Mouse (Mus musculus): ENCODE measurements around the gene Pfas. TPM values are rescaled to one million over a fixed set of nuclear protein-coding genes. Genes with fewer than 3 reads are reported as not detected.
"Not testable (repeated sequence)": the region's sequence is repeated elsewhere in the genome, so short reads cannot be mapped to it uniquely, and the experiment has no call there.

Gene Pfas
- polyA plus RNA-seq, 1 experiment from 2014 or later: 24.1 TPM

DNA sequence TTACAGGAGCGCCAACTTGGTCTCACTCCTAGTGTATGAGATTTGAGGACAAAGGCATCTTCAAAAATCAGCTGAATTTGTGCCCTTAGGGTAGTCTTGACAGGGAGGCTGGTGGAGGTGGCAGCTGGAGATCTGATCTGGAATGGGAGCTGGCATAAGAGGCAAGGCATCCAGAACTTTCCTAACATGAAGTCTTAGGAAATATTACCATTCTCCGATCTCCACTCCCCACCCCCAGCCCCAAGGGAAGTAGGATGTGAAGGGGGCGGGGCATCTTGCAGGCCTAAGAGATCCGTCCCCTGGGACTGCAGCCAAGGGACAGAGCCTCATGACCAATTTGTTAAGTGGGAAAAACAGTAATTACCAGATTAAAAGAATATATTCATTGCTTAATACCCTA, 38.0 kb downstream of the Pfas start:
- H3K27me3 ChIP-seq (ENCODE audit: control insufficient read depth, insufficient read depth, low read length): no peaks in the 10 kb centered on the region
- no peak overlapping the region for H3K4me2 ChIP-seq (ENCODE audit: low read depth, low read length)
- ATAC-seq (ENCODE audit: insufficient read depth, low FRiP score): no peak
- no peak overlapping the region for H3K4me3 ChIP-seq (replicated peaks; ENCODE audit: low read length)
- H3K4me1 ChIP-seq (ENCODE audit: control insufficient read depth, insufficient read depth, low read length): peaks cover 18% of the 10 kb centered on the region
- no peak overlapping the region for H3K27ac ChIP-seq (ENCODE audit: low read length)
- H3K36me3 ChIP-seq (ENCODE audit: control insufficient read depth, insufficient read depth, low read length): no peaks in the 10 kb centered on the region
- H3K9ac ChIP-seq (ENCODE audit: low read length): no peak overlapping the region
- WGBS: 64% methylated on average over 4 of the region's 4 CpGs
- no peaks in the 10 kb centered on the region for H3K9me3 ChIP-seq (replicated peaks; ENCODE audit: control insufficient read depth, low read length)

DNA sequence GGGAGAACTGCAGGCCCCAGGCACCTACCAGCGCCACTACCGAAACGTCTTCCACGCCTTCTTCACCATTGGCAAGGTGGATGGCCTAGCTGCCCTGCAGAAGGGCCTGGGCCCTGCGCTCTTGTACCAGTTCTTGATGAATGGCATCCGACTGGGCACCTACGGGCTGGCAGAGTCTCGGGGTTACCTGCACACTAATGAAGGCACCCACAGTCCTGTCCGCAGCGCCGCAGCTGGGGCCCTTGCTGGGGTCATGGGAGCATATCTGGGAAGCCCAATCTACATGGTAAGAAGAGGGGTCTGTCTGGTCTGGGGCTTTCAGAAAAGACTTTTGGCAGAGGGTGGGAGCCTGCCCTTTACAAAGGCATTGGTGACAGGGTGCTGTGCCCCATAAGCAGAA, 39.5 kb downstream of the Pfas start:
- H3K27me3 ChIP-seq (ENCODE audit: control insufficient read depth, insufficient read depth, low read length): no peaks in the 10 kb centered on the region
- H3K4me1 ChIP-seq (ENCODE audit: control insufficient read depth, insufficient read depth, low read length): peaks cover 11% of the 10 kb centered on the region
- H3K9ac ChIP-seq (ENCODE audit: low read length): 0 out of 2 replicates have a peak overlapping the region, but pooled peaks have one; percentile 52
- no peaks in the 10 kb centered on the region for H3K9me3 ChIP-seq (replicated peaks; ENCODE audit: control insufficient read depth, low read length)
- no peaks in the 10 kb centered on the region for H3K36me3 ChIP-seq (ENCODE audit: control insufficient read depth, insufficient read depth, low read length)
- H3K27ac ChIP-seq (ENCODE audit: low read length): no peak overlapping the region
- H3K4me3 ChIP-seq (replicated peaks; ENCODE audit: low read length): no peak overlapping the region
- WGBS: 84% methylated on average over 11 of the region's 11 CpGs
- peak overlapping the region; percentile 90; the same call in 1 of the 2 replicates for H3K4me2 ChIP-seq (ENCODE audit: low read depth, low read length)
- ATAC-seq (ENCODE audit: insufficient read depth, low FRiP score): no peak

DNA sequence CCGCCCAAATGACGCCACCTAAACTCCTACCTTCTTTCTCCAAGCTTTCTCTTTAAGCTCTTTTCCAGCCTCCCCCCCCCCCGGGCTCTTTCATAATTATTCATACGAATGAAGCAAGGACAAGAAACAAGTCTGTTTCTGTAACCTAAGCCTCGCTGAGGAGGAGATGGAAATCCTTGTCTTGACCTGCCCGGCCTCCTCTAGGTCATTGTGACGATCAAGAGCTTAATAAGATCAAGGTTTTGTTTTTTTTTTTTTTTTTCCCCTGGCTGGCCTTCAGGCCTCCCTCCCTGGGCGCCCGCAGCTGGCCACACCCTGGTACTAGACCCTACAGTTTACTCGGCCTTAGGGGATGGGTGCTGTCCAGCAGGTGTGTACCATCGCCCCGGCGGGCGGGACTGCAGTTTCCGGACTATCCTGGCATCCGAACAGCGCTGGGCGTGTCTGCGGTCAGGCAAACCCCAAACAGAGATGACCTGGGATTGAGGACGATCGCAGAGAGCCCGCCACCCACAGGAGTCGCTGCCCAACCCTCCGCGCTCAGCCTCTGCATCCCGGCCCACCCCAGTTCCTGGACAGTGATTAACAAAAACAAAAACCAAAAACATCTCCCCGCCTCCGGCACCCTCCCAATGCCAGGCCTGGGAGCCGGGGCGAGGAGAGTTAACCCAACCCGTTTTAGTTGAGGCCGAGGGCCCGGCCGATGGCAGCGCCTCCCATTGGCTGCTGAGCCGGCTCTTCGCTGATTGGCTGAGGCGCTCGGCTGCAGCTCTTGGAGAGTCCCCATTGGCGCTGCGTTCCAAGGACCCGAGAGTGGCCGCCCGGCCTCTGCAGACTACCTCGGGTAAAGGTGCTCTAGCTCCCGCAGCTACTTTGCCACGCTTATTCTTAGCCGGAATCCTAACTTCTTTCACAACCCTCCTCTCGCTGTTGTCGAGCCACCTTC, 40.6 kb downstream of the Pfas start, which contains the start of gene Slc25a35:
Gene Slc25a35, plus strand, starts transcription at position 795 of the 946 bp plus-strand sequence.
- H3K36me3 ChIP-seq (ENCODE audit: control insufficient read depth, insufficient read depth, low read length): no peaks in the 10 kb centered on the region
- no peaks in the 10 kb centered on the region for H3K9me3 ChIP-seq (replicated peaks; ENCODE audit: control insufficient read depth, low read length)
- H3K9ac ChIP-seq (ENCODE audit: low read length): peak within 1 kb of the TSS; percentile 62
- peak; percentile 94 for ATAC-seq (ENCODE audit: insufficient read depth, low FRiP score)
- peak within 1 kb of the TSS; percentile 90 for H3K4me2 ChIP-seq (ENCODE audit: low read depth, low read length)
- peak within 1 kb of the TSS; percentile 66 for H3K27ac ChIP-seq (ENCODE audit: low read length)
- no peaks in the 10 kb centered on the region for H3K27me3 ChIP-seq (ENCODE audit: control insufficient read depth, insufficient read depth, low read length)
- H3K4me3 ChIP-seq (replicated peaks; ENCODE audit: low read length): peak within 1 kb of the TSS; percentile 60
- H3K4me1 ChIP-seq (ENCODE audit: control insufficient read depth, insufficient read depth, low read length): peaks cover 7% of the 10 kb centered on the region
- under 1% methylated on average over 50 of the region's 50 CpGs for WGBS

DNA sequence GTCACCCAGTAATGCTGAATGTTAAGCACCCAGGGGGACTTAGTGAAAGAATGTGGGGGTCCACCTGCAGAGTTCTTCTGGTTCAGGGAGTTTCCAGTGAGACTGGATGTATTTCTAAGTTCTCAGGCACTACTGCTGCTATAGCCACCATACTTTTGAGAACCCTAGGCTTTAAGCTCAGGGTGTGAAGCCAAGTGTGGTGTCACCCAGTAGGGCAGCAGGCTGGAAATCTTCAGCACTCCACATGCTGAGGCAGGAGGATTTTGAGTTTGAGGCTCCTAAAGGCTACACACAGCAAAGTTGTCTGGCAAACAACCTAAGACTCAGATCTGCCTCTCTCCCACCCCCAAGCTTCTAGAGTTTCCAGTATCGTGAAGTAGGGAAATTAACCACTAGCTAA, 41.7 kb downstream of the Pfas start:
- no peak overlapping the region for H3K27ac ChIP-seq (ENCODE audit: low read length)
- H3K4me2 ChIP-seq (ENCODE audit: low read depth, low read length): peak overlapping the region; percentile 90; the same call in 1 of the 2 replicates
- H3K9ac ChIP-seq (ENCODE audit: low read length): no peak overlapping the region
- no peaks in the 10 kb centered on the region for H3K36me3 ChIP-seq (ENCODE audit: control insufficient read depth, insufficient read depth, low read length)
- 33% methylated on average over 1 of the region's 1 CpGs for WGBS
- H3K4me3 ChIP-seq (replicated peaks; ENCODE audit: low read length): no peak overlapping the region
- peaks cover 6% of the 10 kb centered on the region for H3K4me1 ChIP-seq (ENCODE audit: control insufficient read depth, insufficient read depth, low read length)
- no peak for ATAC-seq (ENCODE audit: insufficient read depth, low FRiP score)
- H3K27me3 ChIP-seq (ENCODE audit: control insufficient read depth, insufficient read depth, low read length): no peaks in the 10 kb centered on the region
- no peaks in the 10 kb centered on the region for H3K9me3 ChIP-seq (replicated peaks; ENCODE audit: control insufficient read depth, low read length)

DNA sequence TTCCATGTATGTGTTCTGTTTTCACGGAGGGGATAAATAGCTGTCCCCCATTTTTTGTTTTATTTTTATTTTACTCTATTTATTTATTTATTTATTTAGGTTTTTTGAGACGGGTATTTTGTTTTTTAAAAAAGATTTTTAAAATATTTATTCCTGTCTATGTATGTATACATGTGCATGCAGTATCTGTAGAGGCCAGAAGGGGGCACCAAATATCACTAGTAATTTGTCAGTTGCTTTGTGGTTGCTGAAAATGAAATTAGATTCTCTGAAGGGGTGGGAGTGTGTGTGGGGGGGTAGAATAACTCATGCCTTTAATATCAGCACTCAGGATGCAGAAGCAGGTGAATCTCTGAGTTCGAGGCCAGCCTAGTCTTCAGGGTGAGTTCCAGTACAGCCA, 42.4 kb downstream of the Pfas start:
- Histone ChIP-seq H3K36me3 (ENCODE audit: control insufficient read depth, insufficient read depth, low read length) (no peaks in the 10 kb centered on the region), H3K9me3 (replicated peaks; ENCODE audit: control insufficient read depth, low read length) (no peaks in the 10 kb centered on the region), H3K27me3 (ENCODE audit: control insufficient read depth, insufficient read depth, low read length) (no peaks in the 10 kb centered on the region), H3K4me1 (ENCODE audit: control insufficient read depth, insufficient read depth, low read length) (peaks cover 6% of the 10 kb centered on the region), H3K4me2 (ENCODE audit: low read depth, low read length) (no peak overlapping the region), H3K27ac (ENCODE audit: low read length) (no peak overlapping the region), H3K4me3 (replicated peaks; ENCODE audit: low read length) (no peak overlapping the region), H3K9ac (ENCODE audit: low read length) (no peak overlapping the region)
- 37% methylated on average over 3 of the region's 3 CpGs for WGBS
- ATAC-seq (ENCODE audit: insufficient read depth, low FRiP score): no peak

DNA sequence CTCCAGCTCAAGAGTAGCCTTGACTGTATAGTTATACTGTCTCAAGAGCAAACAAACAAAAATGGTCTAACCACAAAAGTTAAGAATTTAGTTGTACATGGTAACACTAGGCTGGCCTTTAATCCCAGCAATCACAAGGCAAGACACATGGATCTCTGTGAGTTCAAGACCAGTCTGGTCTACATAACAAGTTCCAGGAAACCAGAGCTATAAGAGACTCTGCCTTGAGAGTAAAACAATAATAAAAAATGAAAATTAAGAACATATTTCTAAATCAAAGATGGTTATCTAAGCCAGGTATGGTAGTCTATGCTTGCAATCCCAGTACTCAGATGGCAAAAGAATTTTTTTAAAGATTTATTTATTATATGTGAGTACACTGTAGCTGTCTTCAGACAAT, 43.2 kb downstream of the Pfas start:
- Histone ChIP-seq H3K9me3 (replicated peaks; ENCODE audit: control insufficient read depth, low read length) (no peaks in the 10 kb centered on the region), H3K9ac (ENCODE audit: low read length) (no peak overlapping the region), H3K4me1 (ENCODE audit: control insufficient read depth, insufficient read depth, low read length) (peaks cover 6% of the 10 kb centered on the region), H3K4me3 (replicated peaks; ENCODE audit: low read length) (no peak overlapping the region), H3K27me3 (ENCODE audit: control insufficient read depth, insufficient read depth, low read length) (no peaks in the 10 kb centered on the region), H3K36me3 (ENCODE audit: control insufficient read depth, insufficient read depth, low read length) (no peaks in the 10 kb centered on the region), H3K27ac (ENCODE audit: low read length) (no peak overlapping the region), H3K4me2 (ENCODE audit: low read depth, low read length) (no peak overlapping the region)
- no peak for ATAC-seq (ENCODE audit: insufficient read depth, low FRiP score)

DNA sequence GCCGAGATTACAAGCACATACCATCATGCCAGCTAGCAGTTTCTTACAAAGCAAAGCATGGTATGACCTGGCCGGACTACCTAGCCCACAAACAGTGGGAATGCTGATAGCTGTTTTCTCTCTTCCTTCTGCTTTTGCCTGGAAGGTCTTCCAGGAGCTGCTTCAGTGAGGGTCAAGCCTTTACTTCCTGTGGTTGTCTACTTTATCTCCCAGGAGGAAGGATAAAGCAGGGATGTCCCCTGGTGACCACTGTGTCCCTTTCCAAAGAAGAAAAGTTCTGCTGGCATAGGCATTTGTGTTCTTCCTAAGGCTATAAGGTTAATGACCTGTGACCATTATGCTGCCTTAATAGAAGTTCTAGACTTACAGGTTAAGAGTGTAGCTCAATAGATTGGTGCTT, 44.9 kb downstream of the Pfas start:
- Histone ChIP-seq H3K4me3 (replicated peaks; ENCODE audit: low read length) (no peak overlapping the region), H3K9ac (ENCODE audit: low read length) (no peak overlapping the region), H3K27me3 (ENCODE audit: control insufficient read depth, insufficient read depth, low read length) (no peaks in the 10 kb centered on the region), H3K9me3 (replicated peaks; ENCODE audit: control insufficient read depth, low read length) (no peaks in the 10 kb centered on the region), H3K36me3 (ENCODE audit: control insufficient read depth, insufficient read depth, low read length) (no peaks in the 10 kb centered on the region), H3K4me2 (ENCODE audit: low read depth, low read length) (no peak overlapping the region), H3K27ac (ENCODE audit: low read length) (no peak overlapping the region), H3K4me1 (ENCODE audit: control insufficient read depth, insufficient read depth, low read length) (peaks cover 6% of the 10 kb centered on the region)
- no peak for ATAC-seq (ENCODE audit: insufficient read depth, low FRiP score)
- 78% methylated on average over 2 of the region's 2 CpGs for WGBS

DNA sequence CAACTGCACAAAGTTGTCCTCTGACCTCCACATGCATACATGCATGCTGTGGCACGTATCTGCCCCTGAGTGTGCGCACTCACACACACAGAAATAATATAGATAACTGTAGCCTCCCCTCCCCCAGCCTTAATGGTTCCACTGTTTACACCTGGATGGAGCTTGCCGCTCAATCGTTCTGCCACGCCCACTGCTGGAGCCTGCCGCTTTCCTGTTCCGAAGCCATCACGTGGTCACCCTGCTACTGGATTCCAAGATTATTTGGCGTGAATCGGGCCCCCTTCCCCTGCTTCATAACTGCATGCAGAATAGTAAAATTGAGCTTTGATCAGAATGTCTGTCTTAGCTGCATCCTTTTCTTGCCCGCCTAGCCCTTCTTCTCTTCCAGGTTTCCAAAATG, 46.1 kb downstream of the Pfas start:
- ATAC-seq (ENCODE audit: insufficient read depth, low FRiP score); H3K9me3 ChIP-seq (replicated peaks; ENCODE audit: control insufficient read depth, low read length); H3K27ac ChIP-seq (ENCODE audit: low read length); H3K27me3 ChIP-seq (ENCODE audit: control insufficient read depth, insufficient read depth, low read length); H3K4me1 ChIP-seq (ENCODE audit: control insufficient read depth, insufficient read depth, low read length); H3K36me3 ChIP-seq (ENCODE audit: control insufficient read depth, insufficient read depth, low read length); H3K4me3 ChIP-seq (replicated peaks; ENCODE audit: low read length); H3K4me2 ChIP-seq (ENCODE audit: low read depth, low read length); H3K9ac ChIP-seq (ENCODE audit: low read length): not testable (repeated sequence)
- 13% methylated on average over 11 of the region's 11 CpGs for WGBS

DNA sequence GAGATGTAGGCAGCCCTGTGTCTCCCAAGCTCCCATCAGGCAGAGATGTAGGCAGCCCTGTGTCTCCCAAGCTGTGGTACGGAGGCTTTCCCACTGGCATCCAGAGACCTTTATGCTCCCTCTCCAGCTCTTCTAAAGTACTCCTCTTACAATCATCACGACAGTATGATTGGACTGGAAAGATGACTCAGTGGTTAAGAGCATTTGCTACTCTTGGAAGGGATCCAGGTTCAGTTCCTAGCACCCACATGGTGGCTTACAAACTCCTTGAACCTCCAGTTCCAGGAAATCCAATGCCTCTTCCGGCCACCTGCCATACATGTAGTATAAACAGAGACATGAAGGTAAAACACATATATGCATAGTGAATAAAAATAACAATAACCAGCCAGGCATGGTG, 46.7 kb downstream of the Pfas start:
- ATAC-seq (ENCODE audit: insufficient read depth, low FRiP score): no peak
- Histone ChIP-seq H3K27me3 (ENCODE audit: control insufficient read depth, insufficient read depth, low read length) (no peaks in the 10 kb centered on the region), H3K9me3 (replicated peaks; ENCODE audit: control insufficient read depth, low read length) (no peaks in the 10 kb centered on the region), H3K4me1 (ENCODE audit: control insufficient read depth, insufficient read depth, low read length) (no peaks in the 10 kb centered on the region), H3K9ac (ENCODE audit: low read length) (no peak overlapping the region), H3K4me2 (ENCODE audit: low read depth, low read length) (no peak overlapping the region), H3K27ac (ENCODE audit: low read length) (no peak overlapping the region), H3K4me3 (replicated peaks; ENCODE audit: low read length) (no peak overlapping the region), H3K36me3 (ENCODE audit: control insufficient read depth, insufficient read depth, low read length) (no peaks in the 10 kb centered on the region)
- 62% methylated on average over 3 of the region's 3 CpGs for WGBS
